Mouse (Mus musculus): ENCODE data around the gene Snx9. TPM values are rescaled to one million over a fixed set of nuclear protein-coding genes. Genes with fewer than 3 reads are reported as not detected.

Gene Snx9
- polyA plus RNA-seq, 2 experiments = 9.4 to 11.6 TPM

- Histone ChIP-seq H3K27me3 (ENCODE audit: control insufficient read depth, insufficient read depth, low read length) (no peaks in the 10 kb centered on the region), H3K4me2 (ENCODE audit: low read depth) (peak overlapping the region; percentile 56), H3K9me3 (ENCODE audit: control insufficient read depth, low read length) (no peaks in the 10 kb centered on the region), H3K27ac (no peak overlapping the region; the same call in 1 of the 2 replicates), H3K4me3 (ENCODE audit: insufficient read depth in 1 of 2, low read depth in 2 of 2, low read length in 2 of 2) (no peak overlapping the region), H3K9ac (replicated peaks) (peak overlapping the region; percentile 27; the same call in 1 of the 2 replicates), H3K36me3 (replicated peaks; ENCODE audit: control insufficient read depth, insufficient read depth, low read depth) (no peaks in the 10 kb centered on the region), H3K4me1 (replicated peaks; ENCODE audit: control insufficient read depth in 2 of 2, insufficient read depth in 2 of 2, low read length in 1 of 2) (peaks cover 36 to 43% of the 10 kb centered on the region in 2 experiments)
- ATAC-seq (ENCODE audit: insufficient read depth) (no peak), DNase-seq (ENCODE audit: low read depth in 3 of 3, low spot score in 3 of 3) (no peak)
- 19% methylated on average over 3 of the region's 3 CpGs for WGBS (ENCODE audit: insufficient replicate concordance)
- no peak for TF ChIP-seq EP300 (IDR thresholded peaks at IDR 0.05; ENCODE audit: low read depth)
- TF ChIP-seq CTCF (IDR thresholded peaks at IDR 0.05; ENCODE audit: low read depth) = no peak
Measured at GRCm38 (mm10) chr17:5828583-5828836, 12.6 kb upstream of the Snx9 start.

GRCm38 (mm10) chr17:5828944-5829343 lies 12.2 kb upstream of the Snx9 start:
- H3K27me3 ChIP-seq (ENCODE audit: control insufficient read depth, insufficient read depth, low read length) = no peaks in the 10 kb centered on the region
- DNase-seq (ENCODE audit: low read depth in 3 of 3, low spot score in 3 of 3) = no peak
- TF ChIP-seq CTCF (IDR thresholded peaks at IDR 0.05; ENCODE audit: low read depth) (no peak), EP300 (IDR thresholded peaks at IDR 0.05; ENCODE audit: low read depth) (0 out of 2 replicates have a peak, but pooled peaks have one; percentile 27)
- no peaks in the 10 kb centered on the region for H3K36me3 ChIP-seq (replicated peaks; ENCODE audit: control insufficient read depth, insufficient read depth, low read depth)
- 3% methylated on average over 3 of the region's 3 CpGs for WGBS (ENCODE audit: insufficient replicate concordance)
- ATAC-seq (ENCODE audit: insufficient read depth) = no peak
- peak overlapping the region; percentile 27; the same call in 1 of the 2 replicates for H3K9ac ChIP-seq (replicated peaks)
- peaks cover 36 to 43% of the 10 kb centered on the region in 2 experiments for H3K4me1 ChIP-seq (replicated peaks; ENCODE audit: control insufficient read depth in 2 of 2, insufficient read depth in 2 of 2, low read length in 1 of 2)
- no peaks in the 10 kb centered on the region for H3K9me3 ChIP-seq (ENCODE audit: control insufficient read depth, low read length)
- no peak overlapping the region for H3K27ac ChIP-seq
- no peak overlapping the region for H3K4me3 ChIP-seq (ENCODE audit: insufficient read depth in 1 of 2, low read depth in 2 of 2, low read length in 2 of 2)
- H3K4me2 ChIP-seq (ENCODE audit: low read depth) = peak overlapping the region; percentile 56

- no peaks in the 10 kb centered on the region for H3K36me3 ChIP-seq (replicated peaks; ENCODE audit: control insufficient read depth, insufficient read depth, low read depth)
- no peaks in the 10 kb centered on the region for H3K27me3 ChIP-seq (ENCODE audit: control insufficient read depth, insufficient read depth, low read length)
- H3K4me3 ChIP-seq (ENCODE audit: insufficient read depth in 1 of 2, low read depth in 2 of 2, low read length in 2 of 2) = no peak overlapping the region
- H3K9me3 ChIP-seq (ENCODE audit: control insufficient read depth, low read length) = no peaks in the 10 kb centered on the region
- peaks cover 36 to 43% of the 10 kb centered on the region in 2 experiments for H3K4me1 ChIP-seq (replicated peaks; ENCODE audit: control insufficient read depth in 2 of 2, insufficient read depth in 2 of 2, low read length in 1 of 2)
- no peak for TF ChIP-seq CTCF (IDR thresholded peaks at IDR 0.05; ENCODE audit: low read depth)
- TF ChIP-seq EP300 (IDR thresholded peaks at IDR 0.05; ENCODE audit: low read depth) = no peak
- peak overlapping the region; percentile 56 for H3K4me2 ChIP-seq (ENCODE audit: low read depth)
- DNase-seq (ENCODE audit: low read depth in 3 of 3, low spot score in 3 of 3) = no peak
- ATAC-seq (ENCODE audit: insufficient read depth) = peak; percentile 50; the same call in 1 of the 2 replicates
- 5% methylated on average over 3 of the region's 3 CpGs for WGBS (ENCODE audit: insufficient replicate concordance)
- H3K9ac ChIP-seq (replicated peaks) = no peak overlapping the region
- peak overlapping the region; percentile 62 for H3K27ac ChIP-seq
Measured at GRCm38 (mm10) chr17:5829930-5830329, 11.2 kb upstream of the Snx9 start.

- peak; percentile 87 for ATAC-seq (ENCODE audit: insufficient read depth)
- Histone ChIP-seq H3K27ac (peak overlapping the region; percentile 62), H3K4me2 (ENCODE audit: low read depth) (peak overlapping the region; percentile 56)
Measured at GRCm38 (mm10) chr17:5830382-5830781, 10.7 kb upstream of the Snx9 start.

GRCm38 (mm10) chr17:5830832-5831231 lies 10.3 kb upstream of the Snx9 start:
- peak overlapping the region; percentile 44 for H3K27ac ChIP-seq
- ATAC-seq (ENCODE audit: insufficient read depth) = peak; percentile 54

More at GRCm38 (mm10) chr17:5830382-5830781, 10.7 kb upstream of the Snx9 start:
- no peak overlapping the region for H3K4me3 ChIP-seq (ENCODE audit: insufficient read depth in 1 of 2, low read depth in 2 of 2, low read length in 2 of 2)
- WGBS (ENCODE audit: insufficient replicate concordance) = 32% methylated on average over 2 of the region's 2 CpGs
- peak in 1 of 3 experiments; percentile 54 for DNase-seq (ENCODE audit: low read depth in 3 of 3, low spot score in 3 of 3)
- H3K9me3 ChIP-seq (ENCODE audit: control insufficient read depth, low read length) = no peaks in the 10 kb centered on the region
- TF ChIP-seq EP300 (IDR thresholded peaks at IDR 0.05; ENCODE audit: low read depth) = peak; percentile 87
- no peak for TF ChIP-seq CTCF (IDR thresholded peaks at IDR 0.05; ENCODE audit: low read depth)
- H3K36me3 ChIP-seq (replicated peaks; ENCODE audit: control insufficient read depth, insufficient read depth, low read depth) = no peaks in the 10 kb centered on the region
- H3K4me1 ChIP-seq (replicated peaks; ENCODE audit: control insufficient read depth in 2 of 2, insufficient read depth in 2 of 2, low read length in 1 of 2) = peaks cover 36 to 43% of the 10 kb centered on the region in 2 experiments
- no peak overlapping the region for H3K9ac ChIP-seq (replicated peaks)
- H3K27me3 ChIP-seq (ENCODE audit: control insufficient read depth, insufficient read depth, low read length) = no peaks in the 10 kb centered on the region

More at GRCm38 (mm10) chr17:5830832-5831231, 10.3 kb upstream of the Snx9 start:
- Histone ChIP-seq H3K36me3 (replicated peaks; ENCODE audit: control insufficient read depth, insufficient read depth, low read depth) (no peaks in the 10 kb centered on the region), H3K9me3 (ENCODE audit: control insufficient read depth, low read length) (no peaks in the 10 kb centered on the region), H3K4me2 (ENCODE audit: low read depth) (peak overlapping the region; percentile 56), H3K9ac (replicated peaks) (no peak overlapping the region), H3K4me1 (replicated peaks; ENCODE audit: control insufficient read depth in 2 of 2, insufficient read depth in 2 of 2, low read length in 1 of 2) (peaks cover 36 to 43% of the 10 kb centered on the region in 2 experiments), H3K4me3 (ENCODE audit: insufficient read depth in 1 of 2, low read depth in 2 of 2, low read length in 2 of 2) (no peak overlapping the region), H3K27me3 (ENCODE audit: control insufficient read depth, insufficient read depth, low read length) (no peaks in the 10 kb centered on the region)
- whole genome bisulfite sequencing (ENCODE audit: insufficient replicate concordance) = 43% methylated on average over 5 of the region's 5 CpGs
- TF ChIP-seq EP300 (IDR thresholded peaks at IDR 0.05; ENCODE audit: low read depth) (no peak), CTCF (IDR thresholded peaks at IDR 0.05; ENCODE audit: low read depth) (no peak)
- DNase-seq (ENCODE audit: low read depth in 3 of 3, low spot score in 3 of 3) = no peak

Data from liver, embryonic 14.5 days (tissue).